Mouse (Mus musculus): ENCODE data around the gene Gm49361. TPM values are rescaled to one million over a fixed set of nuclear protein-coding genes. Genes with fewer than 3 reads are reported as not detected.

Gene Gm49361
- polyA plus RNA-seq (2014; fragmentation: Nextera tagmentation; extraction: Ambion mirVana), result not detected in 2 replicates

GRCm38 (mm10) chr14:57746001-57746771 lies at the start of gene Gm49361:
Gene Gm49361 (minus strand): TSS chr14:57746103.
- Histone ChIP-seq H3K9me3 (ENCODE audit: control insufficient read depth, low read length) (no peaks in the 10 kb centered on the region), H3K9ac (replicated peaks; ENCODE audit: low read depth, low read length) (peak within 1 kb of the TSS; percentile 80), H3K4me1 (ENCODE audit: control insufficient read depth, insufficient read depth, low read length) (peaks cover 13% of the 10 kb centered on the region; the same call in 1 of the 2 replicates), H3K36me3 (ENCODE audit: control insufficient read depth, insufficient read depth, low read length) (no peaks in the 10 kb centered on the region), H3K27ac (ENCODE audit: low read depth, low read length) (peak within 1 kb of the TSS; percentile 72), H3K4me2 (ENCODE audit: low read depth, low read length) (peak within 1 kb of the TSS; percentile 93), H3K4me3 (ENCODE audit: low read depth, low read length) (peak within 1 kb of the TSS; percentile 92), H3K27me3 (ENCODE audit: control insufficient read depth, insufficient read depth, low read length) (no peaks in the 10 kb centered on the region)
- ATAC-seq (ENCODE audit: low read depth), result peak; percentile 91
- 1% methylated on average over 57 of the region's 68 CpGs for WGBS

- H3K27ac ChIP-seq (ENCODE audit: low read depth, low read length), result no peak overlapping the region
- H3K36me3 ChIP-seq (ENCODE audit: control insufficient read depth, insufficient read depth, low read length), result no peaks in the 10 kb centered on the region
- no peaks in the 10 kb centered on the region for H3K9me3 ChIP-seq (ENCODE audit: control insufficient read depth, low read length)
- H3K9ac ChIP-seq (replicated peaks; ENCODE audit: low read depth, low read length), result no peak overlapping the region
- no peaks in the 10 kb centered on the region for H3K4me1 ChIP-seq (ENCODE audit: control insufficient read depth, insufficient read depth, low read length)
- H3K27me3 ChIP-seq (ENCODE audit: control insufficient read depth, insufficient read depth, low read length), result no peaks in the 10 kb centered on the region
- no peak overlapping the region for H3K4me2 ChIP-seq (ENCODE audit: low read depth, low read length)
- WGBS, result 86% methylated on average over 4 of the region's 4 CpGs
- no peak overlapping the region for H3K4me3 ChIP-seq (ENCODE audit: low read depth, low read length)
- ATAC-seq (ENCODE audit: low read depth), result no peak
Observed at GRCm38 (mm10) chr14:57791171-57791570, 45.3 kb upstream of the Gm49361 start.

GRCm38 (mm10) chr14:57789759-57790158 lies 43.9 kb upstream of the Gm49361 start:
- H3K27me3 ChIP-seq (ENCODE audit: control insufficient read depth, insufficient read depth, low read length), result no peaks in the 10 kb centered on the region
- no peak overlapping the region for H3K4me3 ChIP-seq (ENCODE audit: low read depth, low read length)
- no peak overlapping the region for H3K4me2 ChIP-seq (ENCODE audit: low read depth, low read length)
- WGBS, result 87% methylated on average over 9 of the region's 9 CpGs
- H3K36me3 ChIP-seq (ENCODE audit: control insufficient read depth, insufficient read depth, low read length), result no peaks in the 10 kb centered on the region
- no peak overlapping the region for H3K27ac ChIP-seq (ENCODE audit: low read depth, low read length)
- ATAC-seq (ENCODE audit: low read depth), result no peak
- no peaks in the 10 kb centered on the region for H3K4me1 ChIP-seq (ENCODE audit: control insufficient read depth, insufficient read depth, low read length)
- no peaks in the 10 kb centered on the region for H3K9me3 ChIP-seq (ENCODE audit: control insufficient read depth, low read length)
- H3K9ac ChIP-seq (replicated peaks; ENCODE audit: low read depth, low read length), result no peak overlapping the region

GRCm38 (mm10) chr14:57789311-57789710 lies 43.4 kb upstream of the Gm49361 start:
- H3K9me3 ChIP-seq (ENCODE audit: control insufficient read depth, low read length), result no peaks in the 10 kb centered on the region
- H3K27me3 ChIP-seq (ENCODE audit: control insufficient read depth, insufficient read depth, low read length), result no peaks in the 10 kb centered on the region
- H3K4me3 ChIP-seq (ENCODE audit: low read depth, low read length), result no peak overlapping the region
- H3K4me2 ChIP-seq (ENCODE audit: low read depth, low read length), result no peak overlapping the region
- ATAC-seq (ENCODE audit: low read depth), result no peak
- H3K27ac ChIP-seq (ENCODE audit: low read depth, low read length), result no peak overlapping the region
- no peaks in the 10 kb centered on the region for H3K4me1 ChIP-seq (ENCODE audit: control insufficient read depth, insufficient read depth, low read length)
- WGBS, result 70% methylated on average over 2 of the region's 2 CpGs
- H3K36me3 ChIP-seq (ENCODE audit: control insufficient read depth, insufficient read depth, low read length), result no peaks in the 10 kb centered on the region
- no peak overlapping the region for H3K9ac ChIP-seq (replicated peaks; ENCODE audit: low read depth, low read length)

DNA sequence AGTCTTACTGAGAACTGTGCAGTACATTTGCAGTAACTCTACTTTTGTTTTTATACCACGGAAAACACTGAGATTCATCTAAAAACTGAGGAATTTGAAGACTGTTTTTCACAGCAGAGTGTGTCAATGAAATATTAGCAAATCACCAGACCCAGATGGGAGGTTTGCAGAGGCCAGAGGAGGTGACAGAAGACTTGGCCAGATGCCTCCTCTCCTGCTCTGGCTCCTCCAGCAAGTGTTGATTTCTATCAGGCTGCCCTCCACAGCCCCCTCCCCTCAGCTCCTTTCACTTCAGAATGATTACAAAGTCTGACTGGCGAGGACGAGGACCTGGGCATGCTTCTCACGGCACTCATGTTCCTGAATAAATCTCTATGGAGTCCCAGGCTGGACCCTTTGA lies 41.5 kb upstream of the Gm49361 start:
- ATAC-seq (ENCODE audit: low read depth), result no peak
- Histone ChIP-seq H3K9ac (replicated peaks; ENCODE audit: low read depth, low read length) (no peak overlapping the region), H3K27me3 (ENCODE audit: control insufficient read depth, insufficient read depth, low read length) (no peaks in the 10 kb centered on the region), H3K4me2 (ENCODE audit: low read depth, low read length) (no peak overlapping the region), H3K4me1 (ENCODE audit: control insufficient read depth, insufficient read depth, low read length) (no peaks in the 10 kb centered on the region), H3K4me3 (ENCODE audit: low read depth, low read length) (no peak overlapping the region), H3K36me3 (ENCODE audit: control insufficient read depth, insufficient read depth, low read length) (no peaks in the 10 kb centered on the region), H3K27ac (ENCODE audit: low read depth, low read length) (no peak overlapping the region), H3K9me3 (ENCODE audit: control insufficient read depth, low read length) (no peaks in the 10 kb centered on the region)
- 70% methylated on average over 4 of the region's 4 CpGs for WGBS

DNA sequence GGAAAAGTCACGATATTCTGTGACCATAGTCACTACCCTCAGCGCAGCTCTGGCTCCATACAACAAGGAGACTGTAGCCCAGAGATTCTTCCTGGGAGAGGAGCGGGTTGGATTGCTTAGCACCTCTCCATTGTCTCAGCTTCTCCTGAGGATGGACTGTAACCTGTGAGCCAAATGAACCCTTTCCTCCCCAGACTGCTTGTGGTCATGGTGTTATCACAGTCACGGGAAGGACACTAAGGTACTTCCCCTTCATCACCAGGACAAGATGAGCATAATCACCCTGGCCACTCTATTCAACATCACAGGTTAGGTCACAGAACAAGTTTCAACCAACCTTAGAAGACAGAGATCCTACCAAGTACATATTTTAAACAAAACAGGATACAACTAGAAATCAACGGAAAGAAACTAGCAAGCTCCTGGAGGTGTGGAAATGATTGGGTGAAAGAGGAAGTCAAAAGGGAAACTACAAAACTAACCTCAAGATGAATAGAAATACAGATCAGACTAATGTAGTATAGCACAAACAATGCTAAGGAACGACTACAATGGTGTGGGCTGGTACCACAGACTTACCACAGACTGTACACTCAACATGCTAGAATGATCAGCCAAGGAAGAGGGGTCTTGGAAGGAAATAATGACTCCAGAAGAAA lies 26.4 kb upstream of the Gm49361 start:
- H3K9ac ChIP-seq (replicated peaks; ENCODE audit: low read depth, low read length), result no peak overlapping the region
- ATAC-seq (ENCODE audit: low read depth), result no peak
- H3K36me3 ChIP-seq (ENCODE audit: control insufficient read depth, insufficient read depth, low read length), result no peaks in the 10 kb centered on the region
- H3K27me3 ChIP-seq (ENCODE audit: control insufficient read depth, insufficient read depth, low read length), result no peaks in the 10 kb centered on the region
- H3K4me3 ChIP-seq (ENCODE audit: low read depth, low read length), result no peak overlapping the region
- no peak overlapping the region for H3K27ac ChIP-seq (ENCODE audit: low read depth, low read length)
- H3K9me3 ChIP-seq (ENCODE audit: control insufficient read depth, low read length), result no peaks in the 10 kb centered on the region
- H3K4me1 ChIP-seq (ENCODE audit: control insufficient read depth, insufficient read depth, low read length), result no peaks in the 10 kb centered on the region
- WGBS, result 85% methylated on average over 6 of the region's 6 CpGs
- H3K4me2 ChIP-seq (ENCODE audit: low read depth, low read length), result no peak overlapping the region

GRCm38 (mm10) chr14:57769102-57769501 lies 23.2 kb upstream of the Gm49361 start:
- Histone ChIP-seq H3K9me3 (ENCODE audit: control insufficient read depth, low read length) (no peaks in the 10 kb centered on the region), H3K36me3 (ENCODE audit: control insufficient read depth, insufficient read depth, low read length) (no peaks in the 10 kb centered on the region), H3K4me2 (ENCODE audit: low read depth, low read length) (no peak overlapping the region), H3K27me3 (ENCODE audit: control insufficient read depth, insufficient read depth, low read length) (no peaks in the 10 kb centered on the region), H3K4me3 (ENCODE audit: low read depth, low read length) (no peak overlapping the region), H3K27ac (ENCODE audit: low read depth, low read length) (no peak overlapping the region), H3K9ac (replicated peaks; ENCODE audit: low read depth, low read length) (no peak overlapping the region), H3K4me1 (ENCODE audit: control insufficient read depth, insufficient read depth, low read length) (no peaks in the 10 kb centered on the region)
- ATAC-seq (ENCODE audit: low read depth), result no peak
- 92% methylated on average over 5 of the region's 5 CpGs for WGBS

- no peak for ATAC-seq (ENCODE audit: low read depth)
- no peaks in the 10 kb centered on the region for H3K4me1 ChIP-seq (ENCODE audit: control insufficient read depth, insufficient read depth, low read length)
- H3K9ac ChIP-seq (replicated peaks; ENCODE audit: low read depth, low read length), result no peak overlapping the region
- H3K27me3 ChIP-seq (ENCODE audit: control insufficient read depth, insufficient read depth, low read length), result no peaks in the 10 kb centered on the region
- H3K9me3 ChIP-seq (ENCODE audit: control insufficient read depth, low read length), result no peaks in the 10 kb centered on the region
- WGBS, result 54% methylated on average over 10 of the region's 10 CpGs
- H3K36me3 ChIP-seq (ENCODE audit: control insufficient read depth, insufficient read depth, low read length), result no peaks in the 10 kb centered on the region
- no peak overlapping the region for H3K27ac ChIP-seq (ENCODE audit: low read depth, low read length)
- no peak overlapping the region for H3K4me3 ChIP-seq (ENCODE audit: low read depth, low read length)
- no peak overlapping the region for H3K4me2 ChIP-seq (ENCODE audit: low read depth, low read length)
Observed at GRCm38 (mm10) chr14:57760447-57761412, 14.8 kb upstream of the Gm49361 start.
